Mouse (Mus musculus) neural tube, embryonic 11.5 days (tissue): ENCODE data around the gene Zdhhc24. TPM values are rescaled to one million over a fixed set of nuclear protein-coding genes. Genes with fewer than 3 reads are reported as not detected.

Experiments
- ATAC-seq: fragments of 200-750 bp; cut with Nextera tagmentation; 2 replicates; pipeline ENCODE4 v1.8.0; 2017; ENCODE audit warnings: moderate number of reproducible peaks, mild to moderate bottlenecking, moderate TSS enrichment, moderate library complexity; ENCODE audit not compliant: insufficient read depth, low FRiP score, low TSS enrichment
- DNase-seq: peaks from one replicate; pipeline ENCODE4 v3.0.0-alpha.2; 2015; ENCODE audit warnings: low spot score
- H3K27ac ChIP-seq: fragments of 300-500 bp; sonication (generic); 2 replicates; pipeline ENCODE4 v1.5.1; 2014; ENCODE audit warnings: low read depth, mild to moderate bottlenecking, low read length
- H3K27me3 ChIP-seq: fragments of 300-500 bp; sonication (generic); 2 replicates; pipeline ENCODE4 v1.6.1; 2014; ENCODE audit warnings: mild to moderate bottlenecking, low read length, mixed read lengths; ENCODE audit not compliant: control insufficient read depth, insufficient read depth
- H3K36me3 ChIP-seq: fragments of 300-500 bp; sonication (generic); 2 replicates; pipeline ENCODE4 v1.6.1; 2014; ENCODE audit warnings: mild to moderate bottlenecking, low read length, moderate library complexity, mixed read lengths; ENCODE audit not compliant: control insufficient read depth, insufficient read depth
- H3K4me1 ChIP-seq: fragments of 300-500 bp; sonication (generic); 2 replicates; pipeline ENCODE4 v1.6.1; 2014; ENCODE audit warnings: low read length, mixed read lengths; ENCODE audit not compliant: control insufficient read depth, insufficient read depth
- H3K4me2 ChIP-seq: fragments of 300-500 bp; sonication (generic); 2 replicates; pipeline ENCODE4 v1.6.1; 2014; ENCODE audit warnings: low read depth, mild to moderate bottlenecking, moderate library complexity
- H3K4me3 ChIP-seq: fragments of 300-500 bp; sonication (generic); 2 replicates; pipeline ENCODE4 v1.5.1; 2014; ENCODE audit warnings: low read depth, low read length
- H3K9ac ChIP-seq: fragments of 300-500 bp; sonication (generic); 2 replicates; pipeline ENCODE4 v1.6.1; 2014; ENCODE audit warnings: mild to moderate bottlenecking, low read length
- H3K9me3 ChIP-seq: fragments of 300-500 bp; sonication (generic); 2 replicates; pipeline ENCODE4 v1.6.1; 2016; ENCODE audit warnings: low read length; ENCODE audit not compliant: control insufficient read depth
- WGBS: fragments of 180-500 bp; shearing (Covaris S2); extraction: QIAGEN DNeasy Blood & Tissue Kit; methylation state at CpG from one replicate; pipeline ENCODE4 v1.1.7; 2014; 5-methylcytosine and 5-hydroxymethylcytosine counted together
- polyA plus RNA-seq: library from polyadenylated mRNA; unstranded; fragments of >200 nt; fragmentation: Nextera tagmentation; extraction: Ambion mirVana; gene quantifications from 2 replicates; pipeline ENCODE4 v1.2.1, GENCODE M21; 2014

The Zdhhc24 gene
- polyA plus RNA-seq, 1 experiment from 2014 or later: 14.1 TPM

DNA sequence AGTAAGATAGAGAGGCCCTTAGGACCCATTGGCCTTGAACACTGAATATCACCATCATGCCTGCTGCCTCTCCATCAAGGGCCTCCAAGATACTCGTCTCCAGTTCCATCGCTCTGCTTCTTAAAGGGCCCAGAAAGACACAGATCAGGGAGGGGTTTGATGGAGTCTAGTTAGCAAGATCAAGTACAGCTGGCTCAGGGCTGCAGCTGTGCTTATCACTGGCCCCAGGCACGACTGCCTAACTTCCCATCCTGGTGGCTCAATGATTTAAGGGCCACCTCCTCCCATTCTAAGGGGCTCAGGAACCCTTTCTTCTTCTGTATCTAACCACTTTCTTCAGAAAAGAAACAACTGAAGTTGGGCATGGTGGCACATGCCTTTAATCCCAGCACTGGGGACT is 13.3 kb downstream of the Zdhhc24 start:
- ATAC-seq: no peak
- DNase-seq: no peak
- Histone ChIP-seq H3K9me3 (no peaks in the 10 kb centered on the region), H3K4me3 (no peak overlapping the region), H3K4me2 (no peak overlapping the region), H3K36me3 (peaks cover 2% of the 10 kb centered on the region; the same call in 1 of the 2 replicates), H3K9ac (no peak overlapping the region), H3K4me1 (no peaks in the 10 kb centered on the region), H3K27ac (no peak overlapping the region), H3K27me3 (no peaks in the 10 kb centered on the region)
- WGBS: 71% methylated on average over 3 of the region's 3 CpGs

DNA sequence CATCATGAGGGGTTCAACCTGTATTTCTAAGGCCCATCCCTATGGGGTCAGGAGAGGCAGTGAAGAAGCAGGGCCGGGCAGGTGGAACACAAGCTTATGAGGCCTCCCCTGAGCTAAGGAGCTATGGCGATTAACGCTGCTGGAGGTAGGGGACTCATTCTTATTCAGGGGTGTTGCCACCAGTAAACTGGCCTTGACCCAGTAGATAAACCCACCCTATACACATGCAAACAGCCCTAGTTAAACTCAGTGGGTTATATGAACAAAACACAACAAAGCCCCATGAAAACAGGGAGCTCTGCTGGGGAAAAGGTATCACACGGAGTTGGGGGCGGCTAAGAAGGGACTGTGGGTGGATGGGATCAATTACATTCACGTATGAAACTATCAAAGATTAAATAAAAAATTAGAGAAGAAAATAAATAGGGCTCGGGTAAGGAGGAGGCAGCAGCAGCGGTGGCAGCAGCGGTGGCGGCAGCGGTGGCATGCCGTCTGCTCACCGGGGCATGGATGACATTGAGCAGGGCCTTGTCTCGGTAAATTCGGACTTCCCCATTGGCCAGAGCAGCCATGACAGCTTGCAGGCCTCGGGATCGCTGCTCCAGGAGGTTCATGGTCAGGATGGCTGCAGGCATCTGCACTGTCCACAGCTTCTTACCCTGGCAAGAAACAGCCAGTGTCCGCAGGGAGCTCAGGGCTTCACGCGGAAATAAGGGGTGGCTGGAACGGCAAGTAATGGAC is 18.5 kb downstream of the Zdhhc24 start:
- H3K9ac ChIP-seq: no peak overlapping the region
- H3K4me3 ChIP-seq: no peak overlapping the region
- ATAC-seq: no peak
- peaks cover 2% of the 10 kb centered on the region for H3K36me3 ChIP-seq
- no peaks in the 10 kb centered on the region for H3K4me1 ChIP-seq
- WGBS: 52% methylated on average over 21 of the region's 21 CpGs
- H3K4me2 ChIP-seq: no peak overlapping the region
- H3K27ac ChIP-seq: no peak overlapping the region
- no peaks in the 10 kb centered on the region for H3K9me3 ChIP-seq
- DNase-seq: no peak
- H3K27me3 ChIP-seq: no peaks in the 10 kb centered on the region

- no peak overlapping the region for H3K9ac ChIP-seq
- no peaks in the 10 kb centered on the region for H3K9me3 ChIP-seq
- no peaks in the 10 kb centered on the region for H3K27me3 ChIP-seq
- no peak overlapping the region for H3K27ac ChIP-seq
- ATAC-seq (no peak), DNase-seq (no peak)
- H3K4me1 ChIP-seq: no peaks in the 10 kb centered on the region
- H3K4me2 ChIP-seq: no peak overlapping the region
- no peaks in the 10 kb centered on the region; the same call in none of the 2 replicates for H3K36me3 ChIP-seq
- H3K4me3 ChIP-seq: no peak overlapping the region
- 71% methylated on average over 9 of the region's 9 CpGs for WGBS
Observed at GRCm38 (mm10) chr19:4898972-4899371, 20.5 kb downstream of the Zdhhc24 start.

- no peaks in the 10 kb centered on the region for H3K27me3 ChIP-seq
- H3K9me3 ChIP-seq: no peaks in the 10 kb centered on the region
- H3K9ac ChIP-seq: no peak overlapping the region
- no peak for ATAC-seq
- DNase-seq: no peak
- no peak overlapping the region for H3K4me3 ChIP-seq
- H3K36me3 ChIP-seq: no peaks in the 10 kb centered on the region; the same call in none of the 2 replicates
- H3K27ac ChIP-seq: no peak overlapping the region
- no peaks in the 10 kb centered on the region for H3K4me1 ChIP-seq
- H3K4me2 ChIP-seq: no peak overlapping the region
- WGBS: 80% methylated on average over 3 of the region's 3 CpGs
Observed at GRCm38 (mm10) chr19:4899888-4900287, 21.4 kb downstream of the Zdhhc24 start.

- Histone ChIP-seq H3K36me3 (peaks cover 6% of the 10 kb centered on the region), H3K27ac (no peak within 1 kb of the TSS)
- ATAC-seq: peak; percentile 55; the same call in 1 of the 2 replicates
Observed at GRCm38 (mm10) chr19:4905979-4906794, 27.7 kb downstream of the Zdhhc24 start, which contains the start of gene Bbs1. Bbs1 (minus strand) TSS chr19:4906628.

GRCm38 (mm10) chr19:4908107-4908506 is 29.6 kb downstream of the Zdhhc24 start:
- no peak overlapping the region for H3K4me3 ChIP-seq
- peak; percentile 37 for DNase-seq
- H3K27me3 ChIP-seq: no peaks in the 10 kb centered on the region
- H3K9ac ChIP-seq: no peak overlapping the region
- H3K27ac ChIP-seq: no peak overlapping the region
- peaks cover 5% of the 10 kb centered on the region; the same call in 1 of the 2 replicates for H3K4me1 ChIP-seq
- H3K9me3 ChIP-seq: no peaks in the 10 kb centered on the region
- no peak overlapping the region for H3K4me2 ChIP-seq
- peaks cover 6% of the 10 kb centered on the region for H3K36me3 ChIP-seq
- ATAC-seq: no peak
- 91% methylated on average over 4 of the region's 4 CpGs for WGBS

More at GRCm38 (mm10) chr19:4905979-4906794, 27.7 kb downstream of the Zdhhc24 start, which contains the start of gene Bbs1:
- DNase-seq: peak; percentile 86
- WGBS: 9% methylated on average over 31 of the region's 31 CpGs
- no peaks in the 10 kb centered on the region for H3K9me3 ChIP-seq
- peak within 1 kb of the TSS; percentile 66 for H3K4me3 ChIP-seq
- H3K9ac ChIP-seq: peak within 1 kb of the TSS; percentile 67
- peaks cover 5% of the 10 kb centered on the region; the same call in 1 of the 2 replicates for H3K4me1 ChIP-seq
- peak within 1 kb of the TSS; percentile 71 for H3K4me2 ChIP-seq
- no peaks in the 10 kb centered on the region for H3K27me3 ChIP-seq

DNA sequence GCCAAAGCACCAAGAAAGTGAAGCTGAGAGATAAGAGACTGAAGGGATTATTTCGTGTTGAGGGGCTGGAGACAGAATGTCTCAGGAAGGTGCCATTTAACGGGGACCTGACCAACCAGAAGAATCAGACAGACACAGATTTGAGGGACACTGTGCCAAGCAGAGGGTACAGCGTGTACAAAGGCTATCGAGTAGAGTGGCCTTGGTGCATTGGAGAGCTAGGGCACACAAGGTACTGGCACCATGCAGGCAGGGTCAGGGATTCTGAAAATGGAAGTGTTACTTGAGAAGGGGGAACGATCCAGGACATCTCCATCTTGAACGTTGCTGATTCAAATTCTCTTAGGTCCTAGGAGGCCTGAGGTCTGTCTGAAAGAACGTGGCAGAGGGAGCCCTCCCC is 30.9 kb downstream of the Zdhhc24 start:
- Histone ChIP-seq H3K4me2 (no peak overlapping the region), H3K4me1 (peaks cover 5% of the 10 kb centered on the region; the same call in 1 of the 2 replicates), H3K27me3 (no peaks in the 10 kb centered on the region), H3K36me3 (peaks cover 12% of the 10 kb centered on the region), H3K4me3 (no peak overlapping the region), H3K27ac (no peak overlapping the region), H3K9me3 (no peaks in the 10 kb centered on the region), H3K9ac (no peak overlapping the region)
- 93% methylated on average over 7 of the region's 7 CpGs for WGBS
- no peak for ATAC-seq
- no peak for DNase-seq

GRCm38 (mm10) chr19:4915924-4916603 is 37.6 kb downstream of the Zdhhc24 start:
- Histone ChIP-seq H3K4me1 (no peaks in the 10 kb centered on the region), H3K27me3 (no peaks in the 10 kb centered on the region), H3K9ac (no peak overlapping the region), H3K27ac (no peak overlapping the region), H3K4me3 (no peak overlapping the region), H3K9me3 (no peaks in the 10 kb centered on the region), H3K4me2 (no peak overlapping the region), H3K36me3 (peaks cover 40% of the 10 kb centered on the region)
- DNase-seq (no peak), ATAC-seq (no peak)
- 89% methylated on average over 15 of the region's 15 CpGs for WGBS
